In genomic region chr11:60939487-60939886, GRCm38 (mm10) we compare ENCODE assay signal across 16 mouse cellular contexts. TPM values are rescaled to one million over a fixed set of nuclear protein-coding genes. Genes with fewer than 3 reads are reported as not detected.
DNase-seq lines count a peak whose midpoint lies in the region; ATAC-seq lines count a peak whose summit lies in the region.
"Had no signal": no experiment of that assay in that cellular context is flagged by ENCODE, and none has a peak within 500 bp of the region (broad histone marks: within the 10 kb centered on the region; RNA-seq: fewer than 3 reads in every experiment).

No protein-coding gene starts in this region.

- peak overlapping the region; percentile 40; the same call in 1 of the 2 replicates for H3K9ac ChIP-seq in heart, embryonic 13.5 days
- H3K9ac ChIP-seq: embryonic facial prominence, embryonic 12.5 days; heart, embryonic 15.5 days; lung, embryonic 14.5 days; midbrain, embryonic 12.5 days had no signal

- no peaks in the 10 kb centered on the region for H3K9me3 ChIP-seq in megakaryocyte, embryonic 14.5 days
- no peaks in the 10 kb centered on the region for H3K9me3 ChIP-seq in heart, embryonic 13.5 days
- H3K9me3 ChIP-seq: embryonic facial prominence, embryonic 12.5 days; heart, embryonic 15.5 days; midbrain, embryonic 12.5 days had no signal

- peak; percentile 98 for DNase-seq in heart, adult 11 months
- DNase-seq in heart, postnatal 4 days: no peak
- no peak for DNase-seq in testis, postnatal 10 days (ENCODE audit: low spot score)
- DNase-seq: cerebellum, adult 11-12 months; kidney, adult 11 months; kidney, postnatal 4 days; lung, embryonic 14.5 days; right cerebral cortex, adult 18-20 months had no signal

- no peak for ATAC-seq in megakaryocyte, adult 5-6 weeks (ENCODE audit: poor library complexity, severe bottlenecking)
- ATAC-seq in heart, embryonic 13.5 days (ENCODE audit: extremely low read depth, insufficient number of reproducible peaks, low FRiP score, low TSS enrichment): no peak
- ATAC-seq in frontal cortex, adult (ENCODE audit: low TSS enrichment): no peak
- ATAC-seq: hindbrain, embryonic 16.5 days had no signal

- peak overlapping the region; percentile 54 for H3K27ac ChIP-seq in heart, embryonic 13.5 days (replicated peaks)
- H3K27ac ChIP-seq: embryonic facial prominence, embryonic 12.5 days; heart, embryonic 15.5 days; midbrain, embryonic 12.5 days had no signal

- H3K4me2 ChIP-seq in heart, embryonic 13.5 days: no peak overlapping the region
- H3K4me2 ChIP-seq: embryonic facial prominence, embryonic 12.5 days; heart, embryonic 15.5 days; lung, embryonic 14.5 days; midbrain, embryonic 12.5 days had no signal

- H3K4me1 ChIP-seq in megakaryocyte, embryonic 14.5 days: peaks cover 84% of the 10 kb centered on the region
- H3K4me1 ChIP-seq in heart, embryonic 13.5 days: peaks cover 83% of the 10 kb centered on the region

- WGBS in heart, embryonic 13.5 days: 77% methylated on average over 3 of the region's 3 CpGs

- H3K36me3 ChIP-seq in megakaryocyte, embryonic 14.5 days (replicated peaks; ENCODE audit: low read length): peaks cover 92% of the 10 kb centered on the region
- H3K36me3 ChIP-seq in heart, embryonic 13.5 days: peaks cover 24% of the 10 kb centered on the region

- H3K4me3 ChIP-seq in megakaryocyte, embryonic 14.5 days (replicated peaks): peak overlapping the region; percentile 40
- no peak overlapping the region for H3K4me3 ChIP-seq in heart, embryonic 13.5 days
- H3K4me3 ChIP-seq: embryonic facial prominence, embryonic 12.5 days; heart, embryonic 15.5 days; midbrain, embryonic 12.5 days had no signal

- no peaks in the 10 kb centered on the region for H3K27me3 ChIP-seq in megakaryocyte, embryonic 14.5 days (replicated peaks)
- no peaks in the 10 kb centered on the region for H3K27me3 ChIP-seq in heart, embryonic 13.5 days (replicated peaks)
- H3K27me3 ChIP-seq: embryonic facial prominence, embryonic 12.5 days; heart, embryonic 15.5 days; midbrain, embryonic 12.5 days had no signal

RNA-seq across cellular contexts. Expression of gene Map2k3, which starts 7.7 kb away (rescaled TPM):
- total RNA-seq in heart, postnatal 4 days (2021): 10 to 100 TPM; 38.8 to 42.3 TPM
- 158 and 191 TPM in 2 replicates for polyA plus RNA-seq in megakaryocyte, embryonic 14.5 days (2012; ENCODE audit: insufficient read depth, low replicate concordance)
- total RNA-seq in megakaryocyte, adult 5-6 weeks (2015): 34.2 and 37.2 TPM in 2 replicates
- 10.5 and 16.3 TPM in 2 replicates for total RNA-seq in megakaryocyte, adult 5-6 weeks (2017)
- 73.6 and 78.1 TPM in 2 replicates for polyA plus RNA-seq in heart, embryonic 13.5 days (2015; fragmentation: Nextera tagmentation; extraction: Ambion mirVana)

RNA-seq across cellular contexts. Expression of gene Natd1, which starts 24.9 kb away (rescaled TPM):
- total RNA-seq in heart, postnatal 4 days (2021): 10 to 100 TPM; 24.4 to 27.6 TPM
- polyA plus RNA-seq in megakaryocyte, embryonic 14.5 days (2012; ENCODE audit: insufficient read depth, low replicate concordance): 2.5 and 7.8 TPM in 2 replicates
- total RNA-seq in megakaryocyte, adult 5-6 weeks (2015): 5.6 and 5.8 TPM in 2 replicates
- total RNA-seq in megakaryocyte, adult 5-6 weeks (2017): 2.7 and 3.3 TPM in 2 replicates
- polyA plus RNA-seq in heart, embryonic 13.5 days (2015; fragmentation: Nextera tagmentation; extraction: Ambion mirVana): 19.8 and 23.4 TPM in 2 replicates
